Mouse (Mus musculus) cortical plate, adult 2 months (tissue): ENCODE data around the gene Nlgn1.

Experiments
- CTCF ChIP-seq: fragments of 200-500 bp; IDR thresholded peaks from 2 replicates; pipeline ENCODE4 v1.5.1; 2011; ENCODE audit warnings: mild to moderate bottlenecking, control low read depth, low read length; ENCODE audit not compliant: insufficient read depth; ENCODE audit errors: extremely low read depth
- POLR2A ChIP-seq: fragments of 200-500 bp; IDR thresholded peaks from 2 replicates; pipeline ENCODE4 v1.6.1; 2011; ENCODE audit warnings: mild to moderate bottlenecking, low read length, control low read depth; ENCODE audit not compliant: insufficient read depth; ENCODE audit errors: extremely low read depth

DNA sequence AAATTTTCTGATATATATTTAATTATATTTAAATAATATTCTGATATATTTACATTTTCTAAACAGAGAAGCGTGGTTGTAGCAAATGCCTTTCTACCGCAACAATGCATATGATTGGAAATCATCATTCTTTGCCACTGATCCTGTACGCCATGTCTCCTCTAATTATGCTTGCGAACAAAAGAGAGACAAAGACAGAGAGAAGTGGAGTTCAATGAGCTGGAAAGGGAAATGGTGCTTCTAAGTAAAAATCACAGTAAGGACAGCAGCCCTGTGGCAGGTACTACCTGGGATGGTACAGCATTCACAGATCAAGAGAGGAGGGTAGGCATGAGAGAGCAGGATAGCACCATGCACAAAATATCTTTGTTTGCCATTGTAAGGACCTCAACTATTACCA, 156.9 kb downstream of the Nlgn1 start:
- no peak for TF ChIP-seq CTCF
- TF ChIP-seq POLR2A, result no peak
